Mouse (Mus musculus): ENCODE measurements around the gene Gm45716. TPM values are rescaled to one million over a fixed set of nuclear protein-coding genes. Genes with fewer than 3 reads are reported as not detected.

The Gm45716 gene
- total RNA-seq, 1 experiment: 1.3 TPM

- DNase-seq (ENCODE audit: low read depth, low spot score): no peak
- H3K4me3 ChIP-seq (ENCODE audit: insufficient read depth in 1 of 2, low read depth in 1 of 2, low read length in 2 of 2, poor library complexity in 1 of 2, severe bottlenecking in 1 of 2): no peak overlapping the region
- no peak for TF ChIP-seq ZC3H11A (IDR thresholded peaks at IDR 0.05; ENCODE audit: borderline replicate concordance, low read depth, low read length)
- no peak for TF ChIP-seq HCFC1 (IDR thresholded peaks at IDR 0.05; ENCODE audit: borderline replicate concordance, insufficient read depth, low read length)
- TF ChIP-seq MAFK (IDR thresholded peaks at IDR 0.05; ENCODE audit: insufficient read depth, low read depth, low read length): 0 out of 2 replicates have a peak, but pooled peaks have one; percentile 41
- H3K27ac ChIP-seq (ENCODE audit: insufficient read depth, low read depth, low read length, poor library complexity, severe bottlenecking): no peak overlapping the region
- no peaks in the 10 kb centered on the region for H3K36me3 ChIP-seq (ENCODE audit: control insufficient read depth, insufficient read depth, low read length, poor library complexity, severe bottlenecking)
- in situ Hi-C loops (cut with MboI; ENCODE audit: low sequenced_read_pairs in 2 of 2, unreplicated experiment in 2 of 2): no loop called here
- H3K9ac ChIP-seq (ENCODE audit: insufficient read depth, low read depth, low read length, poor library complexity, severe bottlenecking): no peak overlapping the region
- H3K9me3 ChIP-seq (ENCODE audit: control insufficient read depth, insufficient read depth, low read depth, low read length): no peaks in the 10 kb centered on the region
- peaks cover 0 to 5% of the 10 kb centered on the region in 2 experiments; a peak in 1 of 4 replicates for H3K4me1 ChIP-seq (ENCODE audit: control insufficient read depth in 2 of 2, insufficient read depth in 2 of 2, low read length in 2 of 2, poor library complexity in 1 of 2)
Measured at GRCm38 (mm10) chr11:90240652-90241330, 53.3 kb downstream of the Gm45716 start.

GRCm38 (mm10) chr11:90241874-90242273, 54.4 kb downstream of the Gm45716 start:
- no peaks in the 10 kb centered on the region for H3K36me3 ChIP-seq (ENCODE audit: control insufficient read depth, insufficient read depth, low read length, poor library complexity, severe bottlenecking)
- H3K4me3 ChIP-seq (ENCODE audit: insufficient read depth in 1 of 2, low read depth in 1 of 2, low read length in 2 of 2, poor library complexity in 1 of 2, severe bottlenecking in 1 of 2): no peak overlapping the region
- H3K9ac ChIP-seq (ENCODE audit: insufficient read depth, low read depth, low read length, poor library complexity, severe bottlenecking): no peak overlapping the region
- DNase-seq (ENCODE audit: low read depth, low spot score): no peak
- no peak for TF ChIP-seq CHD2 (IDR thresholded peaks at IDR 0.05; ENCODE audit: low read depth, low read length)
- no peak for TF ChIP-seq HCFC1 (IDR thresholded peaks at IDR 0.05; ENCODE audit: borderline replicate concordance, insufficient read depth, low read length)
- TF ChIP-seq ZNF384 (IDR thresholded peaks at IDR 0.05; ENCODE audit: low read depth, low read length): no peak
- no peak for TF ChIP-seq MAFK (IDR thresholded peaks at IDR 0.05; ENCODE audit: insufficient read depth, low read depth, low read length)
- TF ChIP-seq ZC3H11A (IDR thresholded peaks at IDR 0.05; ENCODE audit: borderline replicate concordance, low read depth, low read length): no peak
- H3K4me1 ChIP-seq (ENCODE audit: control insufficient read depth in 2 of 2, insufficient read depth in 2 of 2, low read length in 2 of 2, poor library complexity in 1 of 2): peaks cover 0 to 5% of the 10 kb centered on the region in 2 experiments; a peak in 1 of 4 replicates
- in situ Hi-C loops (cut with MboI; ENCODE audit: low sequenced_read_pairs in 2 of 2, unreplicated experiment in 2 of 2): no loop called here
- H3K9me3 ChIP-seq (ENCODE audit: control insufficient read depth, insufficient read depth, low read depth, low read length): no peaks in the 10 kb centered on the region
- no peak overlapping the region for H3K27ac ChIP-seq (ENCODE audit: insufficient read depth, low read depth, low read length, poor library complexity, severe bottlenecking)

- Histone ChIP-seq H3K4me1 (ENCODE audit: control insufficient read depth in 2 of 2, insufficient read depth in 2 of 2, low read length in 2 of 2, poor library complexity in 1 of 2) (peaks cover 0 to 4% of the 10 kb centered on the region in 2 experiments; a peak in 1 of 4 replicates), H3K4me3 (ENCODE audit: insufficient read depth in 1 of 2, low read depth in 1 of 2, low read length in 2 of 2, poor library complexity in 1 of 2, severe bottlenecking in 1 of 2) (no peak overlapping the region), H3K9ac (ENCODE audit: insufficient read depth, low read depth, low read length, poor library complexity, severe bottlenecking) (no peak overlapping the region), H3K36me3 (ENCODE audit: control insufficient read depth, insufficient read depth, low read length, poor library complexity, severe bottlenecking) (no peaks in the 10 kb centered on the region), H3K27ac (ENCODE audit: insufficient read depth, low read depth, low read length, poor library complexity, severe bottlenecking) (no peak overlapping the region), H3K9me3 (ENCODE audit: control insufficient read depth, insufficient read depth, low read depth, low read length) (no peaks in the 10 kb centered on the region)
- no peak for DNase-seq (ENCODE audit: low read depth, low spot score)
- in situ Hi-C loops (cut with MboI; ENCODE audit: low sequenced_read_pairs in 2 of 2, unreplicated experiment in 2 of 2): no loop called here
- TF ChIP-seq ZNF384 (IDR thresholded peaks at IDR 0.05; ENCODE audit: low read depth, low read length) (no peak), MAFK (IDR thresholded peaks at IDR 0.05; ENCODE audit: insufficient read depth, low read depth, low read length) (no peak), ZC3H11A (IDR thresholded peaks at IDR 0.05; ENCODE audit: borderline replicate concordance, low read depth, low read length) (no peak), CHD2 (IDR thresholded peaks at IDR 0.05; ENCODE audit: low read depth, low read length) (no peak), HCFC1 (IDR thresholded peaks at IDR 0.05; ENCODE audit: borderline replicate concordance, insufficient read depth, low read length) (no peak)
Measured at GRCm38 (mm10) chr11:90243300-90243699, 55.8 kb downstream of the Gm45716 start.

- no peak overlapping the region for H3K9ac ChIP-seq (ENCODE audit: insufficient read depth, low read depth, low read length, poor library complexity, severe bottlenecking)
- TF ChIP-seq MAFK (IDR thresholded peaks at IDR 0.05; ENCODE audit: insufficient read depth, low read depth, low read length) (no peak), HCFC1 (IDR thresholded peaks at IDR 0.05; ENCODE audit: borderline replicate concordance, insufficient read depth, low read length) (no peak), CHD2 (IDR thresholded peaks at IDR 0.05; ENCODE audit: low read depth, low read length) (no peak), ZNF384 (IDR thresholded peaks at IDR 0.05; ENCODE audit: low read depth, low read length) (no peak), ZC3H11A (IDR thresholded peaks at IDR 0.05; ENCODE audit: borderline replicate concordance, low read depth, low read length) (no peak)
- no peaks in the 10 kb centered on the region; a peak in 1 of 4 replicates for H3K4me1 ChIP-seq (ENCODE audit: control insufficient read depth in 2 of 2, insufficient read depth in 2 of 2, low read length in 2 of 2, poor library complexity in 1 of 2)
- no peaks in the 10 kb centered on the region for H3K9me3 ChIP-seq (ENCODE audit: control insufficient read depth, insufficient read depth, low read depth, low read length)
- DNase-seq (ENCODE audit: low read depth, low spot score): no peak
- no peak overlapping the region for H3K27ac ChIP-seq (ENCODE audit: insufficient read depth, low read depth, low read length, poor library complexity, severe bottlenecking)
- H3K4me3 ChIP-seq (ENCODE audit: insufficient read depth in 1 of 2, low read depth in 1 of 2, low read length in 2 of 2, poor library complexity in 1 of 2, severe bottlenecking in 1 of 2): no peak overlapping the region
- in situ Hi-C loops (cut with MboI; ENCODE audit: low sequenced_read_pairs in 2 of 2, unreplicated experiment in 2 of 2): no loop called here
- H3K36me3 ChIP-seq (ENCODE audit: control insufficient read depth, insufficient read depth, low read length, poor library complexity, severe bottlenecking): no peaks in the 10 kb centered on the region
Measured at GRCm38 (mm10) chr11:90245630-90246029, 58.1 kb downstream of the Gm45716 start.
